Mouse (Mus musculus): ENCODE data around the gene Pfdn2. TPM values are rescaled to one million over a fixed set of nuclear protein-coding genes. Genes with fewer than 3 reads are reported as not detected.
A peak's percentile ranks its signal among the peaks of the same experiment; 100 is the strongest.

Pfdn2 gene
- total RNA-seq, 2 experiments from 2014 or later = 177 to 190 TPM

DNA sequence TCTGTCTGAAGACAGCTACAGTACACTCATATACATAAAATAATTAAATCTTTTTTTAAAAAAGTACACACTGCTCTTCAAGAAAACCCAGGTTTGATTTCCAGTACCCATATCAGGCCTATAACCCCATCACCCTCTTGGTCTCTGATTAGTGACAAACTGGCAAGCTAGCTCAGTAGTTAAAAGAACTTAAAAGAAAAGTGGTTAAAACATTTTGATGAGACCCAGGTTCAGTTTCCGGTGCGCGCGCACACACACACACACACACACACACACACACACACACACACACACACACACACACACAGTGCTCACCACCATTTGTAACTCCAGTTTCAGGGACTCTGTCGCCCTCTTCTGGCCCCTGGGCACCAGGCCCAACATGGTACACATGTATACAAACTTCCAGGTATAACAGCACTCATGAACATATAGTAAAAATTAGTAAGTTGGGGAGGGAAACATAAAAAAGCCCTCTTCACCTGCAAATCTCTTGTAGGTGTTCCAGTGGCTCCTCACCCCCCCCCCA lies 10.4 kb downstream of the Pfdn2 start:
- DNase-seq (ENCODE audit: low spot score in 2 of 2) = no peak

DNA sequence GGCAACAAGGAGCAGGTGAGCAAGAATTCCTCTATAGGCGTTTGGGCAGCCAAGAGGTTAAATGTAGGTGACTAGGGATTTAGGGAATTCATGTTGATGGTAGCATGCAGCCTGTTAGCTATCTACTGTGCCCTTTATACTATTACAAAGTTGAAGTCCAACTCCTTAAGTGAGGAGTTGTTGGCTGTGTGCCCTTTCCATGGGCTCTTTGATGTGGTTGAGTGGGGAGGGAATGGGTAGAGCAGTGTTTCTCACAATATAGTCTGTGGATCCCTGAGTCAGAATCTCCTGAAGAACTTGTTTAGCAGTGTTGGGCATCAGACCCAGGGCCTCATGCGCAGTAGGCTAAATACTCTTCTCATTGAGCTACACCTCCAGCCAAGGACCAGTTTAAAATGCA lies 11.3 kb downstream of the Pfdn2 start:
- no peak for DNase-seq (ENCODE audit: low spot score in 2 of 2)

DNA sequence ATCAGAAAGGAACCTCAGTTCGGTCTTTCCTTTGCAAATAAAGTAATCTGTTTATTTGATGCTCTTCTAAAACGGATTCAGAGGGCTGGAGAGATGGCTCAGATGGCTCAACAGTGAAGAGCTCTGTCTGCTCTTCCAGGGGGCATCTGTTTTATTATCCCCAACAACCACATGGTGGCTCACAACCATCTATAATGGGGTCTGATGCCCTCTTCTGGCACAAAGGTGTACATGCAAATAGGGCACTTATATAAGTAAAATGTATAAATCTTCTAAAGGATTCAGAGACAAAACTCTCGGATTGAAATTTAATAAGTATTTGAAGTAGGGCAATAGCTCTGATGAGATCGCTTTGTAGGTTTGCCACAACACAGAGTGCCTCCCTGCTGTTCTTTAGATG lies 13.0 kb downstream of the Pfdn2 start:
- peak in 1 of 2 experiments; percentile 64 for DNase-seq (ENCODE audit: low spot score in 2 of 2)

DNA sequence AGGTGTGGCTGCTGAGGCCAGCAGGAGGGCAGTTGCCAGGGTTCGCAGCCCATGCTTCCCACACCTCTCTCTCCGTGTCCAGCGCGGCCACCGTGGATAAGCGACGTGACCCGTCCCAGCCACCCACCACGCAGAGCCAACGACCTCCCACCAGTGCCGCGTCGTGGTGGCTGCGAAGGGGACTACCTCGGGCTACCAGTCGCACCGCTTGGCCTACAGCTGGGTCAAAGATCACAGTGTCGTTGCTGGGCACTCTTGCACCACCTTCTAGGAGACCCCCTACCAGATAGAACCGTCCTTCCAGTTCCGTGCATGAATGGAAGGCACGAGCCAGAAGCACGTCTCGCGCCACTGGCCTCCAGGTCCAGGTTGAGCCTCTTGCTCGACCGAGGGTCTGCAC lies 14.8 kb downstream of the Pfdn2 start:
- no peak for DNase-seq (ENCODE audit: low spot score in 2 of 2)

DNA sequence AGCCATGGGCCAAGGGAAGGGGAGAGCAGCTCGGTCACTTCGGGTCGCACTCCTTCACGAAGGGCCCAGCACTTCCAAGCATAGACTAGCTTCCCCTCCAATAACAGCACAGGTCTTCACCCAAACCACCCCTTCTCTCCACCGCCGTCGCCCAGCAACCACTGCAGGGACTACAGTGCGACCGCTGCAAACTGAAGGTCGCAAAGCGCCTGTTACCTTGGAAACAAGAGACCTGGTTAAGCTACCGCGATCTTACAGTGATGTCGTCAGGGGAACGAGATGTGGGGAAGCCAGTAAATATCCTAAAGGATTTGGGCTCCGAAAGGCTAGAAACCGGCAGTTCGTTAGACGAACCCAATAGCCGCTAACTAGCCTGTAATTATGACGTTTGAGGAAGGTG lies 15.2 kb downstream of the Pfdn2 start, which contains the start of gene Klhdc9:
TSS of gene Klhdc9 (minus strand) at position 143 of the 400 bp plus-strand sequence.
- peak; percentile 85 to 87 for DNase-seq (ENCODE audit: low spot score in 2 of 2)

DNA sequence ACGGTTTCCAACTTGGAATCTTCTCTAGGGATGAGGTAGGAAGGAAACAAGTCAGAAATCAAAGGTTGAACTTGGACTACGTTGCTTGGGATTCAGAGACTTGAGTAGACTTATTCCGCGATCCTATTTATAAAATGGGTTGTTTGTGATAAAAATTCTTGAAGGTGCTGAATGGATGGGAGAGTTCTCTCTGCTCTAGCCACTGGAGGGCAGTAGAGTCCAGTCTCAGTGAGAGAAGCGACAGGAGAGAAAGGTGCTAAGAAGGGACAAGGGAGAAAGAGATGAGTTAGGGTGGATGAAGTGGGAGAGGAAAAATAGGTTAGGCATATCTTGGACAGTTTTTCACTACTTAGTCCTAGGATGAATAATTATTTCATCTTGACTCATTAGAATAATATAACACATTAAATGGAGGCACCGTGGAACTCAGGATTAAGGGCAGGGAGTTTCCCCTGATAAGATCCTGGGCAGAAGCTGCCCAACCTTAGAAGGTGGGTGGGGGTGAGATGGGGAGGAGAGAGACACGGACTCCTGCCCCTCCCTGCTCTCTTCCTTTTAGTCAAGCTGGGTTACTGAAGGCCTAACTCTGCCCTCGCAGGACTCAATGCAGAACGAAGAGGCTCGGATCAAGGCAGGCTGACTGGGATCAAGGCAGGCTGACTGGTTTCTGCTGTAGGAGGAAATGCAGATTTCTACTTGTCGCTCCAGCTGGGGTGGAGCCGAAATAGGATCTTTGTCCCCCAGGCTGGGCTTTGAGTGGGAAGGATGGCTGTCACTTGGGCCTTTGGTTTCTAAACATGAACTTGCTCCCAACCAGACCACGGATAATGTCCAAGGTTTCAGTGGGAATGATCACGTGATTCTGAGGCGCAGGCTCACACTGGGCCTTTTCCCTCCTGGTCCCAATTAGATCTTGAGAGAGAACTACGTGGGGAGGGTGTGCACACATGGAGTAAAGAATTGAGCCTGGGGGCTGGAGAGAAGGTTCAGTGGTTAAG lies 15.9 kb downstream of the Pfdn2 start:
- peak; percentile 59 to 86 for DNase-seq (ENCODE audit: low spot score in 2 of 2)

DNA sequence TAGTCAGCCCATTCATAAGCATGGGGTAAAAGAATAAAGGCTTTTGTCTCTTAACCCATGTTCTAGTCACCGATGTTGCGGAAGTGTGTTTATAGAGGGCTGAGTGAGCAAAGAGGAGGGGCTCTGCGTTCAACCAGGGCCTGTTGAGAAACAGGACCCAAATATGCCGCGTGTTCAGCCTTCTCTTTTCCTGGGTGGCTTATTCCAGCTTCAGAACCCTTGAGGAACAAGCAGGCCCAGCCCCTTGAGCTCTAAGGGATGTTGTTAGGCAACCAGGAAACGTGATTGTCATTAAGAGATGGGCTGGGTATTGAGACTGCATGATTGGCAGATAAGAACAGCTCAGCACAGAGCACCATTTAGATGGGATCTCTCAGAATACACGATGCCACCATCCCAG lies 20.5 kb downstream of the Pfdn2 start:
- no peak for DNase-seq (ENCODE audit: low spot score in 2 of 2)

DNA sequence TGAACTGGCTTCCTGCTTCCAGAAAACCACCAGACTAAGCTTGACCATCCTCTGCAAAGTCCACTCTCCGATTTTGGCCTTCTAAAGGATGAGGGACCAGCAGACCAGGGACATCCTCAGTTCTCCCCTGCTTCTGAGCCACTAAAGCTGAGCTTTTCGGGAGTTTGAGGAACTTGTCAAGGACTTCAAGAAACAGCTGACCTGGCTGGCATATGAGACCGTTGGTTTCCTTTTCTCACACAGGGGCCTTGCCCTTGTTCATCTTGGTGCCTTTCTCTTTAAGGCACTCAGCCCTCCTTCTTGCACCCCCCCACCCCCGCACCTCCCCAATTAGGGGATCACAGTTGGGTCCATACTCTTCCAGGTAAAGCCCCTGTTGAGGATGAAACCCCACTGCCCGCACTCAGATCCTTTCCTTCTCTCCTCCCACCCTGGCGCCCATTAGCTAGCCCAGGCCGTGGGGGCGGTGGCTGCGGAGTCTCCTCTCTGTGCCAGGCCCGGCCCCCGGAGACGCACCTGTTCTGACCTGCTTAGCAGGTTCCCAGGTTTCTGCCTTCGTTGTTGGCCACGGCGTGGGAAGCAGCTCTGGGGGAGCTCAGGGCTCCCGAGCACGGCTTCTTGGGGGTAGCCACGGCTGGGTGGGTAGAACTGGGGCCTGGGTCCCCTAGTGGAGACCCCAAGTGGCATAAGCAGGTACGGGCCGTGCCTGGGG lies 24.5 kb downstream of the Pfdn2 start, which contains the start of gene Nectin4:
TSS of gene Nectin4 (plus strand) at position 255 of the 712 bp plus-strand sequence.
- no peak for DNase-seq (ENCODE audit: low spot score in 2 of 2)

DNA sequence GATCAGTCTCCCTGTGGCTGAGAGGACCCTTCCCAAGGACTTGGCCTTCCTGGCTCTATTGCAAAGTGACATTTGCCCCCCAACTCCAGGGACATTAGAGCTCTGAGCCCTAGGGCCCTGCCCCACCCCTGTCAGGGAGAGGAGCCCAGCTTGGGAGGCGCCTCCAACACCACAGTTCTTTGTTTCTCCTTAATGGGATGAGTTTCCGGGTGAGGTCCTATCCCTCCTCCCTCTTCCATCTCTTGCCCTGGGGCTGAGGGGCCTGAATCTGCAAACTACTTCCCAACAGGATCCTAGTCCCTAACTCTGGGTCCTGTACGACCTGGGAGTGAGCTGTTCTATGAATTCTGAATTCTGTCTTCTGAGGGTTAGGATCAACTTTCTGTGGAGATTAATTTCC lies 27.4 kb downstream of the Pfdn2 start:
- no peak for DNase-seq (ENCODE audit: low spot score in 2 of 2)

DNA sequence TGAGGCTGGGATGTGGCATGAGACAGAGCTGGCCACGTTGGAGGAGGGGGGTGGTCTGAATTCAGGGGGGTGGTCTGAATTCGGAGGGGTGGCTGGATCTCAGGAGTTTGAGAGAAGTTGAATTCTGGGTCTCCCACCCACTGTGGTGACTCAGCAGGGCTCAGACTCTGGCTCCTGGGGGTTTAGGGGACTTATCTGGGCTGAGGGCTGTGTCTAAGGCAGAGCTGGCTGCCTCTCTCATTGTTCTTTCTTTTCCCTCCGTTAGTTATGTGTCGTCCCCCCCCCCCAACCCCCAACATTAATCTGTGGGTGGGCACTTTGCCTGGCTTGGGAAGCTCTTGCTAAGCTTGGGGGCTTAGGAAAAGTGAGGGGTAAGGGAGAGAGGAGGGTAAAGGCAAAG lies 28.5 kb downstream of the Pfdn2 start:
- no peak for DNase-seq (ENCODE audit: low spot score in 2 of 2)

DNA sequence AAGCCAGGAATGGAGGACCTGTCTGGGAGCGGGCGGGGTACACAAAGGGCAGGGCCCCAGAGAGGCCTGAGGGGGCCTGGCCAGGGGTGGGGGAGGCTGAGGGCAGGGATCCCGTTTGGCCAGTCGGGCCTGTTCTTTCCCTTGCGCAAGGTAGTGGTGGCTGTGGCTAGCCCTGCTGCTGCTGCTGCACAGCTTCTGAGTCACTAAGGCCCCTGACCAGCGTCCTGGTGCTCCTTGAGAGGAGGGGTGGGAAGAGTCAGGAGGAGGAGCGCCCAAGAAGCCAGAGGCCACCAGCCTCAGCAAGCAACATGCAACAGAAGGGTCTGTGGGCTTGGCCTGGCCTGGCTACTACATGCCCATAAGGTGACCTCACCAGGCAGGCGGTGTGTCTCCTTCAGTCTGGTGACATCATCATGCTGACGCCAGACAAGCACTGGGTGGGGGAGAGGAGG lies 30.2 kb downstream of the Pfdn2 start:
- no peak for DNase-seq (ENCODE audit: low spot score in 2 of 2)

DNA sequence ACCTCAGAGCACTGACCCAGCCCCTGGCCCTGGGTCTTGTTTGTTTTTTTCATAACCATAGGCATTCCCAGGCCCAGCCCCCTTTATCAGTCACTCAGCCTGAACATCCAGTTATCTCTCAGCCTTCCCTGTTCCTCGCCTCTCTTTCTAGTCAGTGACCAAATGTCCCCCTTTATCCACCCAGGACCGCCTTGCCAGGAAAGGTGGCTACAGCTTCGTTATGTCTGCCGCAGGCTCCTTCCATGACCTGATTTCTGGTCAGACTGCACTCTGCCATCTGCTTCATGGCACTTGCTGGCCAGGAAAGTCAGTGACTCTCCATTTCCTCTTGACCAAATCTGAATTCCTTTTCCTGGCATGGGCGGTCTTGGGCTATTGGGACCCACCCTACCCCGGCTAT lies 32.8 kb downstream of the Pfdn2 start:
- DNase-seq (ENCODE audit: low spot score in 2 of 2) = no peak

DNA sequence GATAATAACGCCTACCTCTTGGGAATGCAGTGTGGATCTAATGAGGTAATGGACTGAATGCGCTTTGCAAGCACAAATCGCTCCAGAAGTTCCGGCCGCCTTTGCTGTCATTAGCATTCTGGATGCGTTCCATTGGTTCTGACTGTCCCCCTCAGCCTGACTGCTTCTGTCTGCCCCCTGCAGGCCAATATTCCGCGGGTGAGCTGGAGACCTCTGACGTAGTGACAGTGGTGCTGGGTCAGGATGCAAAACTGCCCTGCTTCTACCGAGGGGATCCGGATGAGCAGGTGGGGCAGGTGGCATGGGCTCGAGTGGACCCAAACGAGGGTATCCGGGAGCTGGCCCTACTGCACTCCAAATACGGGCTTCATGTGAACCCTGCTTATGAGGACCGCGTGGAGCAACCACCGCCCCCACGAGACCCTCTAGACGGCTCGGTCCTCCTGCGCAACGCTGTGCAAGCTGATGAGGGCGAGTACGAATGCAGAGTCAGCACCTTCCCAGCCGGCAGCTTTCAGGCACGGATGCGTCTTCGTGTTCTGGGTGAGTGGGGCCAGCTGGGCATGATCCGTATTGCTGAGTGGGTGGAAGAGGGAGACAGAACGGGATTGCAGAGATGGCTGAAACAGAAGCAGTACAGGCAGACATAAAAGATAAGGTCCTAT lies 34.6 kb downstream of the Pfdn2 start:
- peak; percentile 55 to 81 for DNase-seq (ENCODE audit: low spot score in 2 of 2)

DNA sequence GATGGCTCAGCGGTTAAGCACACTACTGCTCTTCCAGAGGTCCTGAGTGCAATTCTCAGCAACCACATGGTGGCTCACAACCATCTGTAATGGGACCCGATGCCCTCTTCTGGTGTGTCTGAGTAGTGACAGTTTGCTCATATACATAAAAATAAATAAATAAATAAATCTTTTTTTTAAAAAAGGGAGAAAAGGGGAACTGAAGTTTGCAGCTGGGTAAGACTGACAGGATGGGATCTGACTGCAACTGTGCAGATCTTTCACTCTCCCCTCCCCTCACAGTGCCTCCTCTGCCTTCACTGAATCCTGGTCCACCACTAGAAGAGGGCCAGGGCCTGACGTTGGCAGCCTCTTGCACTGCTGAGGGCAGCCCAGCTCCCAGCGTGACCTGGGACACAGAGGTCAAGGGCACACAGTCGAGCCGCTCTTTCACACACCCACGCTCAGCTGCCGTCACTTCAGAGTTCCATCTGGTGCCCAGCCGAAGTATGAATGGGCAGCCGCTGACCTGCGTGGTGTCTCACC lies 36.7 kb downstream of the Pfdn2 start:
- DNase-seq (ENCODE audit: low spot score in 2 of 2) = no peak

DNA sequence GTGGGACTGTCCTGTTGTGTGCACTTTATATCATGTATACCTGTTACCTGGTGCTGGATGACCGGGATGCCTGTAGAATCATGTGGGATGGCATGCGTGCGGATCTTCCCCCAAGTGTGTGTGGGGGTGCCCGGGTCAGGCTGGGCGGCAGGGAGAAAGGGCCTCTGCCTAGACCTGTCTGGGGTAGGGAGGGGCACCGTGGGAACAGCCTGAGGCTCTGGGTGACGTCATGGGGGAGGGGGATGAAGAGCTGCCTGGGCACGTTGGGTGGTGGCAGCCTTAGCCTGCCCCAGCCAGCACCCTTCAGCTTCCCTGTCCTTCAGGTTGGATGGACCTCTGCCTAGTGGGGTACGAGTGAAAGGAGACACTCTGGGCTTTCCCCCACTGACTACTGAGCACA lies 38.9 kb downstream of the Pfdn2 start:
- DNase-seq (ENCODE audit: low spot score in 2 of 2) = no peak

DNA sequence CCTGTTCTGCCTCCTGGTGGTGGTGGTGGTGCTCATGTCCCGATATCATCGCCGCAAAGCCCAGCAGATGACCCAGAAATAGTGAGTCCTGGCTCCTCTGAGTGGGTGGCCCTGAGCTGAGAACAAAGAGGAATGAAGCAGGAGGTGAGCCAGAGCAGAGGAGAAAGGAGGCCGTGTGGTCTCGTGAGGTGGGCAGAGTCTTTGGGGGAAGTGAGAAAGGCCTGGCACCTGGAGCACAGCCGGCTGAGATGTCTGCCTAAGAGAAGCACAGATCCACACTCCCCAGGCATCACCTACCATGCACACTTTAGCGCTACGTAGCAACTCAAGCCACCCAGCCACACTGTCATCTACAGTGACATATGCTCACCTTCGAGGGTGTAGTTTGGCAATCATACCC lies 39.7 kb downstream of the Pfdn2 start:
- no peak for DNase-seq (ENCODE audit: low spot score in 2 of 2)

DNA sequence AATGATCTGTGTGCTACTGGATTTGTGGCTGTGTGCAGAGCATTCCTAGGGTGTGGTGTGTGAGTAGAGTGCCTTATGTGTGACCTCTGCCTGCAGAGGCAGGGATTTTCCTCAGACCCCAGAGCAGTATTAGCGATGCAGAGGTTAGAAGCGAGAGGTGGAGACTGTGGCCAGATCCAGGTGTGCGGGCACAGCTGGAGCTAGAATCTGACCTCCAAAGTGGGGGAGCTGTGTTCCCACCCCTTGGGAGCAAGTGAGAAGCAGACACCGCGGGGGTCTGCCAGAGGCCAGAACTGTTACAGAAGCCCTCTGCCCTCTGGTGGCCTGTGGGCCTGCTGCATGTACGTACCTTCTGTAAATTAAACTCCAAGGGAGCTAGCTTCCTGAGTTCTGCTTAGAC lies 41.6 kb downstream of the Pfdn2 start:
- DNase-seq (ENCODE audit: low spot score in 2 of 2) = no peak

DNA sequence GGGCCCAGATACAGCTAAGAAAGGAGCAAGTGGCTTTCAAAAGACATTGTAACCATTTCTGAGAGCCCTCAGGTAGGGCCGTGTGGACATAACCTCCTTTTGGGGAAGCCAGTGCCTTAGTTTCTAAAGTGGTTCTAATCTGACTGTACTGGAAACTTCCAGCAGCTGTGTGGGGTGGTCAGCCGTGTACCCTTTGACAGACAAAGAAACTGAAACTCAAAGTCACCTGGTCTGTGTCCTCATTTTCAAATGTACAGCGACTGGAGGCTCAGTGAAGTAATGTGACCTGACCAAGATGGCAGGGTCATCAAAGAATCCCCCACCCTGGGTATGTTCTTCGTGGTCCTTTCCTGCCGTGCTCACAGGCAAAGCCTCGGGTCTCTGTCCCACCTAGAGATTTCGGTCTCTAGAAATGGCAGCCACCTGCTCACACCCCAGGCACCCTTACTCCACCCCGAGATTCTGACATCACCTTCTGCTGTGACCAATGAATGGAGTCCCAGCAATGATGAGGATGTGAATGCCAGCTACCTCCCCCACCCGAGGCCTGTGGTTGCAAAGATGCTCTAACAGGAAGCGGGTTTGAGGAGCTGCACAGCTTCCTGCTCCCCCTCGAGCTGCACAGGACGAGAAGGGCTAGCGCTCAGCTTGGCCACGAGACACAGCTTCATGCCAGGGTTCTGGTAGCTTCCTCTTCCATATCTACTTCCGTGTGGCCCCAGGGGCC lies 43.1 kb downstream of the Pfdn2 start, which contains the start of gene Arhgap30:
TSS of gene Arhgap30 (plus strand) at position 579 of the 727 bp plus-strand sequence.
- no peak for DNase-seq (ENCODE audit: low spot score in 2 of 2)

DNA sequence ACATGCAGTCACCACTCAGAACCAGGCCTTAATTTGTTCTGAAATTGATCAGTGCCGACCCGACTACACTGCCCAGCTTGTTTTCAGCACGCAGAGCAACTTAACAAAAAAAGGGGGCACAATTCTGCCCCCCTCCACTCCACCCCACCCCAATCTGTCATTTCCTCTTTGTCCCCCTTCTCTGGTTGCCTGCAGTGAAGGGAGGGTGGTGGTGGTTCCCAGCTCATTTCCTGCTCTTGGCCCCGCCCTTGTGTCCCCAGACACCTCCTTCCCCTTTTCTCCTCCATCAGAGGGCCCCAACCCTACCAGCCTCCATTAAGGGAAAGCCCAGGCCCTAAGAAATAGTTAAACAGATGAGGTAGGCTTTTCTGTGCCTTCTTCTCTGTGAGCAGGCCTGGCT lies 44.6 kb downstream of the Pfdn2 start:
- DNase-seq (ENCODE audit: low spot score in 2 of 2) = no peak

DNA sequence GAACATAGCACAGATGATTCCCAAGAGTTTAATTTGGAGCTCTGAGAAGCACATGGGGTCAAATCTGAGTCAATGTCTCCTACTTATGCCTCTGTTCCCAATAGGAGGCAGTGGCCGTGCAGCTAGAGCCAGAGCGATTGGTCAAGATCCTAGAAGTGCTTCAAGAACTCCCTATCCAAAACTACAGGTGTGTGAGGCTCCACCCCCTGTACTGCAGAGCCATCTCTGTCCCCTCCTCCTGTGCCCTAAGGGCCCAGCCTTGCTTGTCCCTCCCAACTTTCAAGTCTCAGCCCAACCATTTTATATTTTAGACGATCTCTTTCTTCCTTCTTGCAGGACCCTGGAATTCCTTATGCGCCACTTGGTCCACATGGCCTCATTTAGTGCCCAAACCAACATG lies 56.4 kb downstream of the Pfdn2 start:
- no peak for DNase-seq (ENCODE audit: low spot score in 2 of 2)

All from layer of hippocampus, adult 18-20 months (tissue).